ENCODE assay signal across 13 mouse cellular contexts in genomic region chr1:91240685-91241084, GRCm38 (mm10). TPM values are rescaled to one million over a fixed set of nuclear protein-coding genes. Genes with fewer than 3 reads are reported as not detected.
DNase-seq lines count a peak whose midpoint lies in the region; ATAC-seq and TF ChIP-seq lines count a peak whose summit lies in the region.
"Had no signal": no experiment of that assay in that cellular context is flagged by ENCODE, and none has a peak within 500 bp of the region (broad histone marks: within the 10 kb centered on the region; RNA-seq: fewer than 3 reads in every experiment).

No protein-coding gene starts in this region.

- WGBS in heart, postnatal 0 days: 62% methylated on average over 1 of the region's 1 CpGs
- WGBS in liver, embryonic 16.5 days (ENCODE audit: insufficient replicate concordance): 78% methylated on average over 1 of the region's 1 CpGs
- 82% methylated on average over 1 of the region's 1 CpGs for WGBS in midbrain, embryonic 10.5 days

- H3K36me3 ChIP-seq in heart, postnatal 0 days (replicated peaks; ENCODE audit: control insufficient read depth, insufficient read depth, low read length): no peaks in the 10 kb centered on the region
- no peaks in the 10 kb centered on the region for H3K36me3 ChIP-seq in liver, embryonic 16.5 days (ENCODE audit: control insufficient read depth, insufficient read depth)
- H3K36me3 ChIP-seq in midbrain, embryonic 10.5 days: no peaks in the 10 kb centered on the region
- H3K36me3 ChIP-seq: forebrain, embryonic 15.5 days had no signal

- ATAC-seq in heart, postnatal 0 days (ENCODE audit: insufficient read depth, low read depth): peak; percentile 66
- peak; percentile 60 for ATAC-seq in liver, embryonic 16.5 days (ENCODE audit: low read depth)
- ATAC-seq: forebrain, embryonic 15.5 days had no signal

- no peak overlapping the region for H3K27ac ChIP-seq in heart, postnatal 0 days (ENCODE audit: low read depth)
- H3K27ac ChIP-seq in liver, embryonic 16.5 days (ENCODE audit: low read length): peak overlapping the region; percentile 24; the same call in 1 of the 2 replicates
- H3K27ac ChIP-seq in midbrain, embryonic 10.5 days (replicated peaks): no peak overlapping the region
- H3K27ac ChIP-seq: forebrain, embryonic 15.5 days; left cerebral cortex, adult 2 months had no signal

- no peak overlapping the region for H3K9ac ChIP-seq in heart, postnatal 0 days (replicated peaks; ENCODE audit: low read depth, low read length)
- 0 out of 2 replicates have a peak overlapping the region, but pooled peaks have one; percentile 3 for H3K9ac ChIP-seq in liver, embryonic 16.5 days (ENCODE audit: low read depth, low read length)
- H3K9ac ChIP-seq: forebrain, embryonic 15.5 days; lung, embryonic 14.5 days had no signal

- H3K4me3 ChIP-seq in heart, postnatal 0 days (ENCODE audit: low read depth, low read length): no peak overlapping the region
- no peak overlapping the region for H3K4me3 ChIP-seq in liver, embryonic 16.5 days (ENCODE audit: low read depth, low read length)
- no peak overlapping the region for H3K4me3 ChIP-seq in midbrain, embryonic 10.5 days
- H3K4me3 ChIP-seq: forebrain, embryonic 15.5 days; left cerebral cortex, adult 2 months had no signal

- H3K27me3 ChIP-seq in heart, postnatal 0 days (ENCODE audit: control insufficient read depth, insufficient read depth, low read length): no peaks in the 10 kb centered on the region
- H3K27me3 ChIP-seq in liver, embryonic 16.5 days (ENCODE audit: control insufficient read depth, insufficient read depth, low read depth, low read length): no peaks in the 10 kb centered on the region
- no peaks in the 10 kb centered on the region for H3K27me3 ChIP-seq in midbrain, embryonic 10.5 days (ENCODE audit: low read depth, poor library complexity, severe bottlenecking)
- H3K27me3 ChIP-seq: forebrain, embryonic 15.5 days had no signal

- no peak for TF ChIP-seq EP300 in heart, postnatal 0 days (IDR thresholded peaks at IDR 0.05; ENCODE audit: low read depth)

- H3K4me2 ChIP-seq in heart, postnatal 0 days (ENCODE audit: low read depth, low read length): no peak overlapping the region
- H3K4me2 ChIP-seq in liver, embryonic 16.5 days (ENCODE audit: low read depth, low read length): no peak overlapping the region
- H3K4me2 ChIP-seq: forebrain, embryonic 15.5 days; lung, embryonic 14.5 days had no signal

- no peaks in the 10 kb centered on the region for H3K4me1 ChIP-seq in heart, postnatal 0 days (ENCODE audit: control insufficient read depth, insufficient read depth)
- peaks cover 10% of the 10 kb centered on the region for H3K4me1 ChIP-seq in liver, embryonic 16.5 days (ENCODE audit: control insufficient read depth, low read depth, low read length)
- H3K4me1 ChIP-seq in midbrain, embryonic 10.5 days: no peaks in the 10 kb centered on the region
- H3K4me1 ChIP-seq: forebrain, embryonic 15.5 days had no signal

- no peak for TF ChIP-seq CTCF in heart, postnatal 0 days (IDR thresholded peaks at IDR 0.05; ENCODE audit: low read depth)

- no peak for DNase-seq in heart, postnatal 0 days (ENCODE audit: low spot score)
- no peak for DNase-seq in heart, postnatal 4 days
- DNase-seq in 416B (ENCODE audit: low read depth): peak; percentile 78
- peak; percentile 29 for DNase-seq in adrenal gland, postnatal 25 days
- DNase-seq in kidney, adult 8-10 months: no peak
- DNase-seq in midbrain, embryonic 10.5 days (ENCODE audit: low spot score): no peak
- DNase-seq in cerebellum, adult 8-10 months: no peak
- DNase-seq: kidney, adult 2 months; lung, embryonic 14.5 days; thymus, postnatal 36 days had no signal

- no peaks in the 10 kb centered on the region for H3K9me3 ChIP-seq in heart, postnatal 0 days (replicated peaks; ENCODE audit: control insufficient read depth, low read length)
- H3K9me3 ChIP-seq in liver, embryonic 16.5 days (replicated peaks; ENCODE audit: control insufficient read depth, low read length): no peaks in the 10 kb centered on the region
- H3K9me3 ChIP-seq in midbrain, embryonic 10.5 days (replicated peaks): no peaks in the 10 kb centered on the region
- H3K9me3 ChIP-seq: forebrain, embryonic 15.5 days had no signal

RNA-seq across cellular contexts. Expression of gene Ube2f, which starts 9.4 kb away (rescaled TPM):
- 23.5 and 69.6 TPM in 2 replicates for total RNA-seq in heart, postnatal 0 days (2014; rRNA removed; ENCODE audit: low replicate concordance)
- polyA plus RNA-seq in heart, postnatal 0 days (2015; fragmentation: Nextera tagmentation; extraction: Ambion mirVana): 77.9 and 79.3 TPM in 2 replicates
- total RNA-seq in heart, postnatal 4 days (2021): 10 to 100 TPM; 49.3 to 55.0 TPM
- 71.1 and 79.9 TPM in 2 replicates for total RNA-seq in adrenal gland, postnatal 25 days (2021)
- polyA plus RNA-seq in liver, embryonic 16.5 days (2015; fragmentation: Nextera tagmentation; extraction: Ambion mirVana): 66.3 and 69.0 TPM in 2 replicates
- polyA plus RNA-seq in midbrain, embryonic 10.5 days (2016; fragmentation: Nextera tagmentation; extraction: Ambion mirVana): 87.8 and 92.1 TPM in 2 replicates

RNA-seq across cellular contexts. Expression of gene Scly, which starts 57.5 kb away (rescaled TPM):
- total RNA-seq in heart, postnatal 0 days (2014; rRNA removed; ENCODE audit: low replicate concordance): 14.0 and 18.5 TPM in 2 replicates
- 9.6 and 10.0 TPM in 2 replicates for polyA plus RNA-seq in heart, postnatal 0 days (2015; fragmentation: Nextera tagmentation; extraction: Ambion mirVana)
- 10 to 100 TPM; 14.4 to 17.5 TPM for total RNA-seq in heart, postnatal 4 days (2021)
- 16.2 and 18.4 TPM in 2 replicates for total RNA-seq in adrenal gland, postnatal 25 days (2021)
- polyA plus RNA-seq in liver, embryonic 16.5 days (2015; fragmentation: Nextera tagmentation; extraction: Ambion mirVana): 29.6 and 33.4 TPM in 2 replicates
- polyA plus RNA-seq in midbrain, embryonic 10.5 days (2016; fragmentation: Nextera tagmentation; extraction: Ambion mirVana): 17.3 and 18.6 TPM in 2 replicates

Comparison
In these comparisons a context has a peak if more than half of its experiments do, and no peak if none do; other contexts are left out.
1. DNase-seq: peak in 416B (single experiment) and adrenal gland, postnatal 25 days (single experiment); none in heart, postnatal 0 days (single experiment), heart, postnatal 4 days (single experiment), kidney, adult 8-10 months (0 of 2), midbrain, embryonic 10.5 days (single experiment) and cerebellum, adult 8-10 months (single experiment).